Mouse (Mus musculus): ENCODE measurements around the gene Stat3. TPM values are rescaled to one million over a fixed set of nuclear protein-coding genes. Genes with fewer than 3 reads are reported as not detected.

Gene Stat3
- total RNA-seq, 2 experiments from 2014 or later = 32.9 to 34.2 TPM

DNA sequence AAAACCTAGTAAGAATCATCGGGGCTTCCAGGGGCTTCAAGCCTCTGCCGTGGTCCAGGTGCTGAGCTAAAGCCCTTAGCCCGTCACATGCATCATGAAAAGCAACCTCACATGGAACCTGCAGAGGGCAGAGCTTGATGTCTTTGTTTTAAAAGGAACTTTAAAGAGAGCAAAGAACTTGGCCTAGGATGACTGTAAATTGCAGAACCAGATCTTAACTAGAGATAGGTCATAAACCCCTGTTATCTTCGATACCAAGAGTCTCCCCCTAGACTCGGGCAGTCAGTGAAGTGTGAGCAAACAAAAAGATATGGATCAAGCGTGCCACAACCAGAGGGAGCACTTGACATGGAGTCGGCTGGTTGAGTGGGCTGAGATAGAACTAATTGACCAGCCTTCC is 73.7 kb downstream of the Stat3 start:
- no peak for DNase-seq (ENCODE audit: low spot score in 2 of 2)
- intact Hi-C loops (cut with DNase I) = no loop called here

DNA sequence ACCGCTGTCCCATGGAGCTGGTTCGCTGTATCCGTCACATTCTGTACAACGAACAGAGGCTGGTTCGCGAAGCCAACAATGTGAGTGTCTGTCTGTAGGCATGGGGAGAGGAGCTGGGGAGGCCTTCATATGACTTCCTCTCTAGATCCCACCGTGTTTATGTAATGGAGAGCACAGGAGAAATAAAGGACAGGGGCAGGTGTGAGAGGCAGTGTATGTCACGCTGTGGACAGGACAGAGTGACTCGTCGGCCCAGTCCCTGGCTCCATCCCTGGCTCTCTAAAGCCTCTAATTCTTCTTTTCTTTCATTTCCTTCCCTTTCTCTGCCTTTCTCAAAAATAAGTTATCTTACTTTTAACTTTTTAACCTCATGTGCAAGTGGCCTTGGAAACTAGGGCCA is 76.2 kb downstream of the Stat3 start:
- intact Hi-C loops (cut with DNase I) = no loop called here
- no peak for DNase-seq (ENCODE audit: low spot score in 2 of 2)

DNA sequence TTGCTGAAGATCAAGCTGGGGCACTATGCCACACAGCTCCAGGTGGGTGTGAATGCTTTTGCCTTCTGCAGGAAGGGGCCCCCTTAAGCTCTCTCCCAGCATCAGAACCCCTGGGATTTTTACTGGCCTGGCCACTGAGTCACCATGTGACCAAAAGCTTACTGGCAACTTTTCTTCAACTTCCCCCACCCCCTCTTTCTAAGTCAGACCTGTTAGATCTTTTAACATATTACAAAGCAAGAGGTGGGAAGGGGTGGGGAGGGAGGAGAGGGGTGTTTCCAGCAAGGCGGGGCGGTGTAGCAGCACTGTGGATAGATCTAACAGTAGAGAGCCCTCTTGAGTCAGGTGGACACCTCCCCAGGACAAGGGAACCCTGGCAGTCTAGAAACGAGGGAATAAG is 77.5 kb downstream of the Stat3 start:
- intact Hi-C loops (cut with DNase I) = no loop called here

DNA sequence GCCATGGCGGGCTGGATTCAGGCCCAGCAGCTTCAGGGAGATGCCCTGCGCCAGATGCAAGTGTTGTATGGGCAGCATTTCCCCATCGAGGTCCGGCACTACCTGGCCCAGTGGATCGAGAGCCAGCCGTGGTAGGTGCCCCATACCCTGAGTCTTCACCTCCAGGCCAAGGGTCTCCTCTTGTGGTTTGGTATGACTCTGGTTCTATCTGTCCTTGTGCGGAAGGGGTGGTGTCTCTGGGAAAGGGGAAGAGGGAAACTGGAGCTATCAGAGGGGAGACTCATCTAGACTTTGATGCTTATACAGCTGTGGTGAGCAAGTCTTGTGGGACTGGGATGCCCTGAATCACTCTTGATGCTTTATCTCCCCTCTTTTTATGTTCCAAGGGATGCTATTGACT is 78.0 kb downstream of the Stat3 start:
- intact Hi-C loops (cut with DNase I) = no loop called here

More for the DNA sequence above, 77.5 kb downstream of the Stat3 start:
- DNase-seq (ENCODE audit: low spot score in 2 of 2) = no peak

DNA sequence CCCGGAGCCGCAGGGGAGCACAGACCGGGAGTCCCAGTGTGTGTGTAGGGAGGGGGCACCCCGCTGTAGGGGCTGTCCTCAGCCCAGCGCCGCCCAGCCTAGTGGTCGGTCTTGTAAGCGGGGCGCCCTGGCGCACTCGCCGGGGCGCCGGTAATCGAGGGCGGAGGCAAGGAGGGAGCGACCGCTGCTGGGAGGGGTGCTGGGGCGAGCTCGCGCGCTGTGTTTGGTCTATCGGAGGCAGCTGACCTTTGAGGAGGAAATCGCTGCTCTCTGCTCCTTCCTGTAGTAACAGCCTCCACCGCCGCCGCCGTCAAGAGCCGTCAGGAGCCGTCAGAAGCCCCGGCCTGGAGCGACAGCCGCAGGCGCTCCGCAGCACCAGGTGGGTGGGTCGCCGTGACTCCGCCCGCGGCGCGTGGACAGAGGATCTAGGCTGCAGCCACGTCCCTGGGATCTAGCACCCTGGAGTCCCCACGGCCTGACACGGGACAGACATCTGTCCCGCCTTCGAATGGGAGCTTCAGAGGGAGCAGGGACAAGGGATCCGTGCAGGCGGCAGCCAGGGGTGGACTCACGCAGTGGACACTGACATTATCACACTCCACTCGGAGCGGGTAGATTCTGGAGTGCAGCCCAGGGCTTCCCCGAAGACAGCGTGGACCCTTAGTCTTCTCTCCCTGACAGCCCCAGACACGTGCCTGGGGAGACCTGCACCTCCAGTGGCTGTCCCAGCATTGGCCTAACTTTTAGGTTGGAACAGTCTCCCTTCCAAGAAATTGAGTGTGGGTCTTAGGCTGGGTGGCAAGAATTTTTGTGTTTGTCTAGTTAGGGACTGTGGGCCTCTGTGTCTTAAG is 78.9 kb downstream of the Stat3 start:
- intact Hi-C loops (cut with DNase I) = no loop called here
- DNase-seq (ENCODE audit: low spot score in 2 of 2) = peak; percentile 52 to 59

More for the DNA sequence above, 78.0 kb downstream of the Stat3 start:
- no peak for DNase-seq (ENCODE audit: low spot score in 2 of 2)

DNA sequence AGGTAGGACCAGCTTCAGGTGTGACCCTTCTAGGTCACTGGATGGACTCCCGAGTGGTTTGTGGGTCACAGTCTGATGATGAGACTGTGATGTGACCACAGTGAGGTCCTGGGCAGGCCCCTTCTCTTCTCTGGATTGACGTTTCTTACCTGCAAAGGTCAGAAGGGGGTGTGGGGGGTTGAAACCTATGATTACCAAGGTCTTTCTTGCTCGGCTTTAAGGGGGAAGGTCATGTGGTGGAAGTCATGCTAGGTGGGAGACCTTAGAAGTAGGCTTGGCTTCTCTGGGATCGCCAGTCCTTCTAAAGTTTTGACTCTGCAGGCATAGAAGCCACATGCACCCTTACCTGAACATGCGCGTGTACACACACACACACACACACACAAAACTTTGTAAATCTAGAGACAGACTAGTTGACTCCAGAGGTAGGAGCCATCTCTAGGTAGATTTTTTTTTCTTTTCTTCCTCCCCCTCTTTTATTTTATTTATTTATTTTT is 79.7 kb downstream of the Stat3 start:
- intact Hi-C loops (cut with DNase I) = no loop called here

DNA sequence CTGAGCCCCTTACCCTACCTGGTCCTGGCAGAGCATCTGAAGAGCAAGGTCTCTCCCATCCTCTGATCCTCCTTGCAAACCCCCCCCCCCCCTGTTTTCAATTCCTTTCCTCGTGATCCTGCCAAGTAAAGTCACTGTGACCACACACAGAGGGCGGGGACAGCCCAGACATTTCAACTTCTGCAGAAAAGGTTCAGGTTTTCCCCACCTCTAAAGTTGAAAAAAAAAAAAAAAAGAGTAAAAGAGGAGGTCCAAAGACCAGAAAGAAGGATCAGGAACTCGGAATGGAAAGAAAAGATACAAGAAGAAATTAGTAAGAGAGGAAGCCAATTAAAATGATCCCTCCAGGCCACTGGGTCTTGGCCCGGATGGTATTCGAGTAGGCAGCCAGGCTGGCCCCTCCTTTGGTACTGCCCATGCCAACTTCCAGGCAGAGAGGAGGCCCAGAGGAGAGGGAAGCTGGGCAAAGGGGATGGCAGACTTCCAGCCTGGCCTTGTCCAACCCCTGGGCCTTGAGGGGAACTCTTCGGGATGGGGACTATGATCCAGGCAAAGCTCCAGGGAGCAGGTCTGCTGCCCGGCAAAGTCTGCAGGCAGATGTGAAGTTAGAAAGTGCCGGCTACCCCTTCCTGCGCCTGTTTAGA is 80.3 kb downstream of the Stat3 start, which contains the start of gene Stat5a:
Gene Stat5a, plus strand, starts transcription at position 417 of the 644 bp plus-strand sequence.
- intact Hi-C loops (cut with DNase I) = no loop called here
- DNase-seq (ENCODE audit: low spot score in 2 of 2) = peak; percentile 31 to 48

More for the DNA sequence above, 79.7 kb downstream of the Stat3 start:
- DNase-seq (ENCODE audit: low spot score in 2 of 2) = no peak

DNA sequence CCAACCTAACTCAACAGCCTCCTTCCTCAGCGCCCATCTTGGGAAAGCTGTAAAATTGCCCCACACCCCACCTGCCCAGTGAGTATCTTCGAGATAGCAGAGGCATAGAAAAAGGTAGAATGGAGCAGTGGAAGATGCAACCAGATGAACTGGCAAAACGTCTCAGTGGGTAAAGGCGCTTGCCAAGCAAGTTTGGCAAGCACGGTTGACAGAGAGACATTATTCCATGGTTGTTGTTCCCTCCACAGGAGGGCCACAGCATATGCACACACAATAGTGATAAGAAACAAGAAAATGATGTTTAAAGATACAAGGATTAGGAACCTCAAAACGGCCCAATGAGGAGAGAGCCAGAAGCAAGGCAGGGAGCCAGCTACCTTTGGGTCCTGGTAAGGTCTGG is 81.4 kb downstream of the Stat3 start:
- intact Hi-C loops (cut with DNase I) = no loop called here
- DNase-seq (ENCODE audit: low spot score in 2 of 2) = no peak

DNA sequence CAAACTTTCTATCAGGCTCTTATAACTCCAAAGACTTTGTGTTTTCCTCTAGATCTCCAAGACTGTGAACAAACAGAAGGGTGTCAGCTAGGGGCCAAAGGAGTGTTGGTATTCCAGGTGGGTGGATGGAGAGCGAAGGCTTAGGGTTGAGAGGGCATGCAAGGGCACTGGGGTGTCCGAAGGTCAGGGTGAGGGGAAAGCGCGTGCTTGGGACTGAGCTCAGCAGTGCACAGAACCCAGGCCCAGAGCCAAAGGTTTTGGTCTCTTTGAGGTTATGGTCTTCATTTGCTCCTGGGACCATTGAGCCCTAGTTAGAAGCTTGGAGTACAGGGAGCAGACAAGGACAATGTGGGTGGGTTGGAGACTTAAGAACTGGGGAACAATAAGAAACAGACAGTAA is 84.2 kb downstream of the Stat3 start:
- intact Hi-C loops (cut with DNase I) = no loop called here
- no peak for DNase-seq (ENCODE audit: low spot score in 2 of 2)

DNA sequence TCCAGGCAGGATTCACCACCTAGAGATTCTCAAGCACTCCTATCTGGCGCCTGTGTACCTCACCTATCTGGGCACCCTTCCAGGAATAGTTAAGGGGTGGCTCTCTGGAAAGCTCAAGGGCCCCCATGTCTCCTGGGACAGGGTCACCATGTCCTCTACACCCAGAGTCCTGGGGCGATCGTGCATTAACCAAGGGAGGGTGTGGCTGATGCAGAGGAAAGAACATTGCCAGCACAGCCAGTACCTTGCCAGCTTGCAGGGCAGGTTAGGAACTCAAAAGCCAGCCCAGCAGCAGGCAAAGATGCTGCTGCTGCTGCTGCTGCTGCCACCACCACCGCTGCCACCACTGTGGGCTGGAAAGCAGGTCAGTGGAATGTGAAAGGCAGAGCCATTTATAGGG is 85.1 kb downstream of the Stat3 start:
- DNase-seq (ENCODE audit: low spot score in 2 of 2) = no peak
- intact Hi-C loops (cut with DNase I) = no loop called here

DNA sequence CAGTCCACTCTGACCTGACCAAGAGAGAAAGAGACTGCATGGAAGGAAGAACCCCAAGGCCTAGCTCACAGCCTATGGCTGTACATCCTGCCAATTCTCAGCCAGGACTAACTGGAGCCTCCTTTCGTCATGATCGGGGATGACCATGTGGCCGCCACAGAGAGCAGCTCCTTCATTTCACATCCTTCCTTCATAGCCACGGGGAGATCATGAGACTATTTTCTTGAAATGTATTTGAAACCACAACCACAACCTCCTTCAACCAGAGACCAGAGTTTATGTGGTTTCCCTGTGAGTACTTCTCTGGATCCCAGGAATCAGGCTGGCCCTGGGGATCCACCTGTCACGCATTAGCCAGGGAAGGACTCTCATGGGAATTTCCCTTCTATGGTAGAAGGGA is 86.3 kb downstream of the Stat3 start:
- no peak for DNase-seq (ENCODE audit: low spot score in 2 of 2)
- intact Hi-C loops (cut with DNase I) = no loop called here

DNA sequence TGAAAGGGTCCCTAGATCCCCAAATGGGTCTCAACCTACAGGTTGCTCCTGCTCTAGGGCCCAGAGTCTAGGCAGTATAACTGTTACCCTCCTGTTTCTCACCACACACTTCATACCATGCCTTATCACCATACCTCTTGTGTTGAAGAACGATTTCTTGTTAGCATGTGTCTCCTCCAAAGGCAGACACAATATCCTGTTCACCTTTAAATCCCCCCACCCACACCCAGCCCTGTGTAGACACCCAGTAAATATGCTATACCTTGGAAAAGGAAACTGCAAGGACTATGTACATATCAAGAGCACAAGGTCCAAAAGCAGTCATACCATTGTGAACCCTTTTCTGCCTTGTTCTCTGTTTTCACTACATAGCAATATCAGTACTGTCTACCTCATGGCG is 87.3 kb downstream of the Stat3 start:
- intact Hi-C loops (cut with DNase I) = no loop called here
- DNase-seq (ENCODE audit: low spot score in 2 of 2) = no peak

DNA sequence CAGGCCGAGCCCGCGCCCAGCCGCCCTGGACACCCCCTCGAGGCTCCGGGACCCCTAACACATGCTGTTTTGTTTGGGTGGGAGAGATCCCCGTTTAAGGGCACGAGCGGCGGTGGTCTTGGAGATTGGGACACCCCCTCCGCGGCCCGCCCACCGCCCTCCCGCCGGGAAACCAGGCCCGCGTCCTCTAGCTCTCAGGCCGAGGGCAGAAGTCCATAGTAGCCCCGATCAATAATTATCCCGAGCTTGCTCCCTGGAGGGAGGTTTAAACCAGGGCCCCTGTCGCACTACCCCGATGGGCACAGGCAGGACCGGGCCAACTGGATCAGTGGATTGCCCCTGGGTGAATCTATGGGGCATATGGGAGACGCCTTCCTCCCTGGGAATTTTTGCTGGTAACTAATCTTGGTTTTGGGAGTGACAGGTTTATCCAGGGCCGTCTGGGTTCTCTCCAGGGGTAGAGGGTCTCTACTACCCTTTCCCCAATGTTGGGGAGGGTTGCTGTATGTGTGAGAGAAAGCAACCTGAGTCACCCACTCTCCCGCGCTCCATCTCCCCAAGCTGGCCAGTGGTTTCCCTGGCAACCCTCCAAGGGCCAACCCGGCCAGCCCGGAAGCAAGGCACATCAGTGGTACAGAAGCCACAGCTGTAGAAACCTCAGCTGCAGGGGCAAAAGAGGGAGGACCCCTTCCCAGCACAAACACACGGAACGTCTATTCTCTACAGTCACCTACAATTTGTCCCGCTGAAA is 88.4 kb downstream of the Stat3 start:
- peak in 1 of 2 experiments; percentile 26 for DNase-seq (ENCODE audit: low spot score in 2 of 2)
- intact Hi-C loops (cut with DNase I) = no loop called here

DNA sequence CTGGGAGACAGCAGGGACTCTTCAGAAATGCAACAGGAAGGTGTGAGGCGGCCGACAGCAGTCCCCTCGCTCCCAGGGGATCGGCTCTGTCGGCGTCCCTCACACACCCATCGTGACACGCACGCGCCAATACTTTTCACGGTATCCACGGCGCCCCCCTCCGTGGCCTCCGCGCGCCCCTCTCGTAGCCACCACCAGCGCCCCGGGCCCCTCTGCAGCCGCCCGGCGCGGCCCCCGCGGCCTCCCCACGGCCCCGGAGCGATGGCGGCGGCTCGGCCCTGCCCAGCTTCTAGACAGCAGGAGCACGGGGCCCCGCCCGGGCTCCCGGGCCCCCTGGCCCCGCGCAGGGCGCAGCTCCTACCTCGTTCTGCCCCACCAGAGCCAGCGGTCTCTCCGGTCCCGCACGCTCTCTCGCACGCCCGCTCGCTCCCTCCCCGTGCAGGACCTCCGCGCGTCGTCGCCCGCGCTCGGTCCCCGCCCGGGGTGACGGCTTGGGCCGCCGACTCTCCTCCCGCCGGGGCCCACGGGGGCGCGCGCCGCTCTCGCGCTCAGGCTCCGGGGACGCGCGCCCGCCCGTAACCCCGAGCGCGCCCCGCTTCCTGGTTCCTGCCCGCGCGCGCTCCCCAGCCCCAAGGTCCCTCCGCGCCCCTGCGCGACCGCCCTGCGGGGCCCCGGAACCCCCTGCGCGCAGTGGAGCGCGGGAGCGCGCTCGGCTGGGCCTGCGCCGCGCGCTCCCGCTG is 89.1 kb downstream of the Stat3 start, which contains the start of gene Stat5b:
Gene Stat5b, minus strand, starts transcription at position 687 of the 740 bp plus-strand sequence.
- peak; percentile 49 to 63 for DNase-seq (ENCODE audit: low spot score in 2 of 2)
- intact Hi-C loops (cut with DNase I) = no loop called here

DNA sequence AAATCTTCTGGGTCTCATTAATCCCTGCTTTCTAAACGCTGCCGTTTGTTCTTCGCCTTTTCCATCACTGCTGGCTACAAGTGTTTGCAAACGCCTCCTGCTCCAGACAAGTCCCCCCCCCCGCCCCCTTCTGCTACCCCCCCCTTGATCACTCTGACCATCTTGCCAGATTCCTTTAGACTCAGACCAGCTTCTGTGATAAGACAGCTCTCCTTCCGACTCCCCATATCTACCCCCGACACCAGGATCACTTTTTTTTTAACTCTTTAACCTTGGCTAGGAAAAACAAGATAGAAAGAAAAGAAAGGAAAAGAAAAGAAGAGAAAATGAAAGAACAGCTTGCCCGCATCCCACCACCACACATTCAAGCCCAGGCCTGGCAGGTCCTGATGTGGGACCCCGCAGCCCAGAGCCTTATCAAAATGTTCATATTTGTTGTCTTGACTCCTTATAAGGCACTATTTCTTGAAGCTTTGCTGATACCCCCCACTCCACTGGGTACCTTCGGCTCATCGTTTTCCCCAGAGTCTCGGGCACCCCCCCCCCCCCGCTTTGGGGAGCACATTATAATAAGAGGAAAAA is 89.8 kb downstream of the Stat3 start:
- DNase-seq (ENCODE audit: low spot score in 2 of 2) = no peak
- intact Hi-C loops (cut with DNase I) = no loop called here

DNA sequence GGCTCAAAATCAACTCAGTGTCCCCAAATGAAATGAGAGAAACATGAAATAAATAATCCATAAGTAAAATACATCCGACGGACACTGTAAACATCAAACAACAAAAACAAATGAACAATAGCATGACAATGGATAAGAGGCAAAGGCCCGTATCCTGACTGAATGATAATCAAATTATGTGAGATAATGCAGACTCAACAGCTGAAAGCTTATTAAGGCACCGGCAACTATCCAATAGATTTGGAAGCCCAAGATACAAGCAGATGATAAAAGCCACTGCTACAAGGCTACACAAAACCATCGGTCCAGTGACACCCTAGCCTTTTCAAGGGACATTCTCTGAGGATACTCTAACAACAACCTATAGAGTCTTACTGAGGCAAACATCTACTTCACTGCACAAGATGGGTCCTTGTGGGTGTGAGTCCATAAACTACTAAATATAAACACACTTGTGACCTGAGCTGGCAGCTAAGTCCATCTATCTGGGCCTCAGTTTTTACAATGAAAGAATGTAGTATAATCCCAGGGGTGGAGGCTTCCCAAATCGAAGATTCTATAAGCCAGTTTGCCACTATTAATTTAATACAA is 90.5 kb downstream of the Stat3 start:
- intact Hi-C loops (cut with DNase I) = no loop called here

DNA sequence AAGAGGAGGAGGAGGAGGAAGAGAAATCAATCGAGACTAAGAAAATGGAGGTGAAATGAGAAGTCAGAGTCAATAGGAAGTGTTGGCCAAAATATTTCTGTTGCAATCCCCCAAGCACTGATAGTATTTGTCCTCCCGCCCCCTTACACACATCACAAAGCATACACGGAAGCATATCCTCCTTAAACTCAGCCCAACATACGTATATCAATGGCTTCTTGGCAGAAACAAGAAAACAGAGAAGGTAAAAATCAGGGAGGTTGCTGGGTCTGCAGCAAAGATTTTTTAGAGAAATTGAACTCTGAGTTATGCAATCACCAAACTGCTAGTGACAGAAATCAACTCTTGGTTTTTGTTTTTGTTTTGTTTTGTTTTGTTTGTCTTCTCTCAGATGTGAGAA is 91.3 kb downstream of the Stat3 start:
- intact Hi-C loops (cut with DNase I) = no loop called here
- no peak for DNase-seq (ENCODE audit: low spot score in 2 of 2)

More for the DNA sequence above, 90.5 kb downstream of the Stat3 start:
- DNase-seq (ENCODE audit: low spot score in 2 of 2) = no peak

DNA sequence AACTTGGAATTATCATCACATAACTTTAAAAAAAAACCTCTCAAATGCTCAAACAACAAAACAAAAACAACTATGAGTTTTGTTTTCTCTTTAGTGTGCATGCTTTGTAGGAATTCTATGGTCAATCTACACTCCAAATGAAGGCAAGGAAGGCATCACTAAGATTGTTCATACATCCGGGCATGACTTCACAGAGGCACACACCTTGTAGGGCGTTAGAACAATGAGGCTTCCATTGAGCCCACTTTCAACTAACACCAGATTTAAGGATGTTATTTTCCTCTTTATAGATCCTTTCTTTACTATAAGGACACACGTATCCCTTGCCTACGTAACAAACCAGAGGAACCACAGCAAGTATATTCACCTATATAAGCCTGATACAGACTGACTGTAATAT is 91.8 kb downstream of the Stat3 start:
- no peak for DNase-seq (ENCODE audit: low spot score in 2 of 2)
- intact Hi-C loops (cut with DNase I) = no loop called here

DNA sequence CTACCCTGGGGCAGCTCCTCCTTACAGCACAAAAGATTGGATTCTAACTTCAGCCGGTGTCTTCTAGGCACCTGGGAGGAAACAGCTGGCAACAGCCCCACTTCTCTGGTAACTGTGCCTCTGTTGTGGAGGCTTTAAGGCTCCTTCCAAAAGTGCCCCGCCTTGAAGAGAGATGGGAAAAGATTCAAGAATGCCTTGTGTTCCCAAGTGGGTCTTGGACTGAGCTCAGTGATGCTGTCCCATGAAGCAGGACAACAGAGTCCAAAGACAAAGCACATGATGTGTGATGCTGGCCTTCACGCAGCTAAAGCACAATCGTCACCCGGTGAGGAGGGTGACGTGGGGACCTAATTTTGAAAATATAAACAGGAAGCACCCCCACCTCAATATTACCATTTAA is 93.5 kb downstream of the Stat3 start:
- DNase-seq (ENCODE audit: low spot score in 2 of 2) = no peak

More for the DNA sequence above, 93.5 kb downstream of the Stat3 start:
- intact Hi-C loops (cut with DNase I) = no loop called here

All from left cerebral cortex, postnatal 14 days (tissue).